Mouse (Mus musculus): ENCODE data around the gene Cfap20. TPM values are rescaled to one million over a fixed set of nuclear protein-coding genes. Genes with fewer than 3 reads are reported as not detected.

Cfap20 gene
- polyA plus RNA-seq, 1 experiment from 2014 or later: 145 TPM

- no peak overlapping the region for H3K4me2 ChIP-seq (replicated peaks; ENCODE audit: low read depth, low read length)
- 64% methylated on average over 2 of the region's 2 CpGs for WGBS
These were observed 7.8 kb downstream of the Cfap20 start for GRCm38 (mm10) chr8:95426781-95427281.

GRCm38 (mm10) chr8:95424682-95425081 is 10.0 kb downstream of the Cfap20 start:
- Histone ChIP-seq H3K9me3 (ENCODE audit: low read length) (no peaks in the 10 kb centered on the region), H3K27me3 (ENCODE audit: insufficient read depth, low read length) (no peaks in the 10 kb centered on the region), H3K27ac (ENCODE audit: low read length) (no peak overlapping the region), H3K4me2 (replicated peaks; ENCODE audit: low read depth, low read length) (no peak overlapping the region), H3K9ac (replicated peaks; ENCODE audit: low read length) (no peak overlapping the region), H3K36me3 (ENCODE audit: insufficient read depth, low read length) (peaks cover 32% of the 10 kb centered on the region), H3K4me3 (ENCODE audit: low read length) (no peak overlapping the region), H3K4me1 (ENCODE audit: insufficient read depth, low read length) (peaks cover 26% of the 10 kb centered on the region)
- WGBS: 82% methylated on average over 7 of the region's 7 CpGs
- no peak for ATAC-seq (ENCODE audit: low FRiP score, low TSS enrichment)

More at GRCm38 (mm10) chr8:95426781-95427281, 7.8 kb downstream of the Cfap20 start:
- H3K9me3 ChIP-seq (ENCODE audit: low read length): no peaks in the 10 kb centered on the region
- no peak for ATAC-seq (ENCODE audit: low FRiP score, low TSS enrichment)
- peaks cover 34% of the 10 kb centered on the region for H3K4me1 ChIP-seq (ENCODE audit: insufficient read depth, low read length)
- H3K9ac ChIP-seq (replicated peaks; ENCODE audit: low read length): no peak overlapping the region
- peaks cover 12% of the 10 kb centered on the region for H3K36me3 ChIP-seq (ENCODE audit: insufficient read depth, low read length)
- H3K27me3 ChIP-seq (ENCODE audit: insufficient read depth, low read length): no peaks in the 10 kb centered on the region
- H3K27ac ChIP-seq (ENCODE audit: low read length): peak overlapping the region; percentile 61
- no peak overlapping the region for H3K4me3 ChIP-seq (ENCODE audit: low read length)

GRCm38 (mm10) chr8:95422193-95422810 is 12.4 kb downstream of the Cfap20 start:
- Histone ChIP-seq H3K27me3 (ENCODE audit: insufficient read depth, low read length) (no peaks in the 10 kb centered on the region), H3K36me3 (ENCODE audit: insufficient read depth, low read length) (peaks cover 45% of the 10 kb centered on the region), H3K9me3 (ENCODE audit: low read length) (no peaks in the 10 kb centered on the region), H3K27ac (ENCODE audit: low read length) (no peak overlapping the region), H3K4me2 (replicated peaks; ENCODE audit: low read depth, low read length) (no peak overlapping the region), H3K4me3 (ENCODE audit: low read length) (no peak overlapping the region), H3K9ac (replicated peaks; ENCODE audit: low read length) (no peak overlapping the region), H3K4me1 (ENCODE audit: insufficient read depth, low read length) (peaks cover 8% of the 10 kb centered on the region)
- whole genome bisulfite sequencing: 90% methylated on average over 14 of the region's 14 CpGs
- no peak for ATAC-seq (ENCODE audit: low FRiP score, low TSS enrichment)

- Histone ChIP-seq H3K9me3 (ENCODE audit: low read length) (no peaks in the 10 kb centered on the region), H3K4me2 (replicated peaks; ENCODE audit: low read depth, low read length) (no peak overlapping the region), H3K4me1 (ENCODE audit: insufficient read depth, low read length) (peaks cover 5% of the 10 kb centered on the region; the same call in 1 of the 2 replicates), H3K27ac (ENCODE audit: low read length) (peak overlapping the region; percentile 9; the same call in 1 of the 2 replicates), H3K27me3 (ENCODE audit: insufficient read depth, low read length) (no peaks in the 10 kb centered on the region), H3K36me3 (ENCODE audit: insufficient read depth, low read length) (no peaks in the 10 kb centered on the region), H3K4me3 (ENCODE audit: low read length) (no peak overlapping the region), H3K9ac (replicated peaks; ENCODE audit: low read length) (no peak overlapping the region)
- WGBS: 48% methylated on average over 10 of the region's 10 CpGs
- ATAC-seq (ENCODE audit: low FRiP score, low TSS enrichment): no peak
These were observed 23.2 kb downstream of the Cfap20 start for GRCm38 (mm10) chr8:95411309-95411972.

- Histone ChIP-seq H3K36me3 (ENCODE audit: insufficient read depth, low read length) (no peaks in the 10 kb centered on the region), H3K4me2 (replicated peaks; ENCODE audit: low read depth, low read length) (no peak overlapping the region), H3K27ac (ENCODE audit: low read length) (no peak overlapping the region), H3K27me3 (ENCODE audit: insufficient read depth, low read length) (no peaks in the 10 kb centered on the region), H3K4me3 (ENCODE audit: low read length) (no peak overlapping the region), H3K9me3 (ENCODE audit: low read length) (no peaks in the 10 kb centered on the region), H3K4me1 (ENCODE audit: insufficient read depth, low read length) (peaks cover 5% of the 10 kb centered on the region; the same call in 1 of the 2 replicates), H3K9ac (replicated peaks; ENCODE audit: low read length) (no peak overlapping the region)
- 0 out of 2 replicates have a peak, but pooled peaks have one; percentile 46 for ATAC-seq (ENCODE audit: low FRiP score, low TSS enrichment)
- 54% methylated on average over 5 of the region's 5 CpGs for WGBS
These were observed 25.2 kb downstream of the Cfap20 start for GRCm38 (mm10) chr8:95409518-95409917.

GRCm38 (mm10) chr8:95401091-95401490 is 33.6 kb downstream of the Cfap20 start:
- Histone ChIP-seq H3K36me3 (ENCODE audit: insufficient read depth, low read length) (no peaks in the 10 kb centered on the region), H3K9ac (replicated peaks; ENCODE audit: low read length) (no peak overlapping the region), H3K4me2 (replicated peaks; ENCODE audit: low read depth, low read length) (no peak overlapping the region), H3K27ac (ENCODE audit: low read length) (no peak overlapping the region), H3K4me3 (ENCODE audit: low read length) (no peak overlapping the region), H3K9me3 (ENCODE audit: low read length) (no peaks in the 10 kb centered on the region), H3K27me3 (ENCODE audit: insufficient read depth, low read length) (no peaks in the 10 kb centered on the region), H3K4me1 (ENCODE audit: insufficient read depth, low read length) (0 out of 2 replicates have a peak, but pooled peaks cover 8% of the 10 kb centered on the region)
- 75% methylated on average over 7 of the region's 7 CpGs for WGBS
- ATAC-seq (ENCODE audit: low FRiP score, low TSS enrichment): no peak

GRCm38 (mm10) chr8:95399131-95399530 is 35.5 kb downstream of the Cfap20 start:
- no peak overlapping the region for H3K4me2 ChIP-seq (replicated peaks; ENCODE audit: low read depth, low read length)
- no peak; the same call in 1 of the 2 replicates for ATAC-seq (ENCODE audit: low FRiP score, low TSS enrichment)
- 83% methylated on average over 9 of the region's 9 CpGs for WGBS

GRCm38 (mm10) chr8:95397201-95397600 is 37.5 kb downstream of the Cfap20 start:
- no peaks in the 10 kb centered on the region for H3K36me3 ChIP-seq (ENCODE audit: insufficient read depth, low read length)
- no peak overlapping the region for H3K9ac ChIP-seq (replicated peaks; ENCODE audit: low read length)
- WGBS: 67% methylated on average over 5 of the region's 5 CpGs
- no peaks in the 10 kb centered on the region for H3K9me3 ChIP-seq (ENCODE audit: low read length)
- ATAC-seq (ENCODE audit: low FRiP score, low TSS enrichment): no peak
- H3K4me1 ChIP-seq (ENCODE audit: insufficient read depth, low read length): peaks cover 19% of the 10 kb centered on the region
- H3K4me3 ChIP-seq (ENCODE audit: low read length): no peak overlapping the region
- H3K27me3 ChIP-seq (ENCODE audit: insufficient read depth, low read length): no peaks in the 10 kb centered on the region
- H3K4me2 ChIP-seq (replicated peaks; ENCODE audit: low read depth, low read length): no peak overlapping the region
- H3K27ac ChIP-seq (ENCODE audit: low read length): no peak overlapping the region

More at GRCm38 (mm10) chr8:95399131-95399530, 35.5 kb downstream of the Cfap20 start:
- H3K27ac ChIP-seq (ENCODE audit: low read length): no peak overlapping the region
- no peaks in the 10 kb centered on the region for H3K27me3 ChIP-seq (ENCODE audit: insufficient read depth, low read length)
- H3K9me3 ChIP-seq (ENCODE audit: low read length): no peaks in the 10 kb centered on the region
- H3K36me3 ChIP-seq (ENCODE audit: insufficient read depth, low read length): no peaks in the 10 kb centered on the region
- no peak overlapping the region for H3K9ac ChIP-seq (replicated peaks; ENCODE audit: low read length)
- H3K4me1 ChIP-seq (ENCODE audit: insufficient read depth, low read length): peaks cover 19% of the 10 kb centered on the region
- no peak overlapping the region for H3K4me3 ChIP-seq (ENCODE audit: low read length)

GRCm38 (mm10) chr8:95396752-95397151 is 37.9 kb downstream of the Cfap20 start:
- Histone ChIP-seq H3K9me3 (ENCODE audit: low read length) (no peaks in the 10 kb centered on the region), H3K4me2 (replicated peaks; ENCODE audit: low read depth, low read length) (no peak overlapping the region), H3K4me1 (ENCODE audit: insufficient read depth, low read length) (peaks cover 19% of the 10 kb centered on the region), H3K9ac (replicated peaks; ENCODE audit: low read length) (no peak overlapping the region), H3K27me3 (ENCODE audit: insufficient read depth, low read length) (no peaks in the 10 kb centered on the region), H3K27ac (ENCODE audit: low read length) (peak overlapping the region; percentile 12; the same call in 1 of the 2 replicates), H3K4me3 (ENCODE audit: low read length) (no peak overlapping the region), H3K36me3 (ENCODE audit: insufficient read depth, low read length) (no peaks in the 10 kb centered on the region)
- WGBS: 39% methylated on average over 11 of the region's 11 CpGs
- no peak; the same call in 1 of the 2 replicates for ATAC-seq (ENCODE audit: low FRiP score, low TSS enrichment)
